Mouse (Mus musculus) bone marrow macrophage, adult 2 months (primary cell): Measurements from ENCODE around the gene Pip5kl1. TPM values are rescaled to one million over a fixed set of nuclear protein-coding genes. Genes with fewer than 3 reads are reported as not detected.

Experiments
- H3K27ac ChIP-seq: 2 replicates; pipeline ENCODE4 v1.5.1; 2012; ENCODE audit warnings: low read depth, low read length; ENCODE audit not compliant: insufficient read depth
- H3K4me1 ChIP-seq: 2 replicates; pipeline ENCODE4 v1.6.1; 2012; ENCODE audit warnings: low read length; ENCODE audit not compliant: control insufficient read depth, insufficient read depth
- H3K4me3 ChIP-seq: 2 replicates; pipeline ENCODE4 v1.5.1; 2012; ENCODE audit warnings: mild to moderate bottlenecking, low read length, moderate library complexity; ENCODE audit not compliant: insufficient read depth
- CTCF ChIP-seq: IDR thresholded peaks from 2 replicates; pipeline ENCODE4 v1.5.1; 2012; ENCODE audit warnings: low read depth, mild to moderate bottlenecking, low read length, moderate library complexity
- POLR2A ChIP-seq: IDR thresholded peaks from 2 replicates; pipeline ENCODE4 v1.6.1; 2012; ENCODE audit warnings: mild to moderate bottlenecking, low read depth, low read length, borderline replicate concordance
- polyA plus RNA-seq: library from polyadenylated mRNA; stranded (reverse); fragments of >200 nt; gene quantifications from 2 replicates; pipeline ENCODE4 v1.2.4, GENCODE M21; 2012; ENCODE audit not compliant: missing spikeins, insufficient read depth, insufficient read length

The Pip5kl1 gene
- polyA plus RNA-seq, 1 experiment, result not detected

- Histone ChIP-seq H3K27ac (peak overlapping the region; percentile 62), H3K4me3 (no peak overlapping the region), H3K4me1 (peaks cover 37% of the 10 kb centered on the region)
- no peak for TF ChIP-seq CTCF
- no peak for TF ChIP-seq POLR2A
Observed at GRCm38 (mm10) chr2:32546951-32547350, 27.6 kb upstream of the Pip5kl1 start.

DNA sequence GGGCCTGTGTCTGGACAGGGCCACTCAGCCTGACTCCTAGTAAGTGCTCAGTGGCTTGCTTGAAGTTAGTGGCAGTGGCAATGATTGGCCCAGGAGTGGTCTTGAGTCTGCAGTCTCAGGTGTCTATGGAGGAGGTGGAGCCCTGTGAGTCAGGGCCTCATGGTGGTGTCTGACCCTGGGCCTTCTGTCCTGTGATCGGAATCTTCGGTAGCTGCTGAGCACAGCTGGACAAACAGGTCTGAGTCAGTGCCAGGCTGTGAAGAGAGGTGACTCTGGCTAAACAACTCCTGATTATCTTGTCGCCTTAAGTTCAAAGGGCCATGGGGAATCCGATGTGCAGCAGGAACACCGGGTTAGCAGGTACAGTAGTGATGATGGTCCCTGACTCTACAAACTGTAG, 27.2 kb upstream of the Pip5kl1 start:
- peak overlapping the region; percentile 62 for H3K27ac ChIP-seq

GRCm38 (mm10) chr2:32547964-32548739, 26.4 kb upstream of the Pip5kl1 start:
- TF ChIP-seq CTCF (no peak), POLR2A (no peak)
- Histone ChIP-seq H3K4me3 (no peak overlapping the region), H3K27ac (peak overlapping the region; percentile 62), H3K4me1 (peaks cover 37% of the 10 kb centered on the region)

More for the DNA sequence above, 27.2 kb upstream of the Pip5kl1 start:
- no peak for TF ChIP-seq POLR2A
- TF ChIP-seq CTCF, result no peak
- Histone ChIP-seq H3K4me1 (peaks cover 37% of the 10 kb centered on the region), H3K4me3 (no peak overlapping the region)

- Histone ChIP-seq H3K27ac (no peak overlapping the region), H3K4me3 (no peak overlapping the region), H3K4me1 (peaks cover 45% of the 10 kb centered on the region)
- no peak for TF ChIP-seq POLR2A
- no peak for TF ChIP-seq CTCF
Observed at GRCm38 (mm10) chr2:32549171-32549570, 25.4 kb upstream of the Pip5kl1 start.

GRCm38 (mm10) chr2:32549764-32550163, 24.8 kb upstream of the Pip5kl1 start:
- TF ChIP-seq CTCF (no peak), POLR2A (no peak)
- H3K27ac ChIP-seq, result 0 out of 2 replicates have a peak overlapping the region, but pooled peaks have one; percentile 6
- no peak overlapping the region for H3K4me3 ChIP-seq
- H3K4me1 ChIP-seq, result peaks cover 46% of the 10 kb centered on the region

- Histone ChIP-seq H3K27ac (no peak overlapping the region), H3K4me3 (no peak overlapping the region), H3K4me1 (peaks cover 50% of the 10 kb centered on the region)
- no peak for TF ChIP-seq CTCF
- no peak for TF ChIP-seq POLR2A
Observed at GRCm38 (mm10) chr2:32551236-32551635, 23.4 kb upstream of the Pip5kl1 start.

DNA sequence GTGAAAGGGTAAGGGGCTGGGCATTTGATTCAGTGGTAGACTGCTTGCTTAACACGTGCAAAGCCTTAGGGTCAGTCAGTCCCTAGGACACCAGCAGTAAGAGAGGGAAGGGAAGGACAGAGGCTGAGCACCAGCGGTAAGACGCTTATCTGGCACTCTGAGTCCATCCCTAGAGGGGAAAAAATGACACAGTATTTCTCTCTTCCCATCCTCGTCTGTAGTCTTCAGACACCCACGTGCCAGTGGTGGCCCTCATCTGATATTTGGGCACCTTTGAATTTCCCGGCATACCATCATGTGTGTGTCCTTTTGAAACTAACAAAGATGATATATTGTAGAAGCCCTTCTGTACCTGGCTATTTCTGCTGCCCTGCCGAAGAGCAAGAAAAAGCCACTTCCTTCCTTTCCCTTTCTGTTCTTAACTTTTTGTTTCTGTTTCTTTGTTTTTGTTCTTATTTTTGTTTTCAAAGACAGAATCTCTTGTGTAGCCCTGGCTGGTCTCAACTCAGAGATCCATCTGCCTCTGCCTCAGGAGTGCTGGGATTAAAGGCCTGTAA, 20.9 kb upstream of the Pip5kl1 start:
- no peak overlapping the region for H3K27ac ChIP-seq
- TF ChIP-seq POLR2A (no peak), CTCF (no peak)
- no peak overlapping the region for H3K4me3 ChIP-seq
- H3K4me1 ChIP-seq, result peaks cover 30% of the 10 kb centered on the region

DNA sequence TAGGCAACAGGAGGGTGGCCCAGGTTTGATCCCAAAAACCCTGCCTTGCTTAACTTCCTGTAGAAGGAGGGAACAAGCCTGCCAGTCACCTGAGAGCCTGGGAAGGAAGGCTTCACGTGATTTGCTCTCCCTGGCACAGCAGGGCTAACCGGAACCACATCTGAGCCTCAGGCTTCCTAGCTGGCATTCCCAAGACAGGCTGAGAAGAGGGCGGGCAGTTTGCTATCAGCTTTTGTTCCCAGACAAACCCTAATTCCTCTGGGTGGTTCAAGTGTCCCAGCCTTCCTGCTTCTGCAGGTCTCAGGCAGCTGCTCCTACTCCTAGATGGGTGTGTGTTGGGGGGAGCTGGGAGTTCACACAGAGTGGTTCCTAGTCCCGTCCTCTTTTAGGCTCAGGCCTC, 19.1 kb upstream of the Pip5kl1 start:
- Histone ChIP-seq H3K4me3 (no peak overlapping the region), H3K27ac (no peak overlapping the region), H3K4me1 (peaks cover 13% of the 10 kb centered on the region)
- TF ChIP-seq POLR2A (no peak), CTCF (no peak)

DNA sequence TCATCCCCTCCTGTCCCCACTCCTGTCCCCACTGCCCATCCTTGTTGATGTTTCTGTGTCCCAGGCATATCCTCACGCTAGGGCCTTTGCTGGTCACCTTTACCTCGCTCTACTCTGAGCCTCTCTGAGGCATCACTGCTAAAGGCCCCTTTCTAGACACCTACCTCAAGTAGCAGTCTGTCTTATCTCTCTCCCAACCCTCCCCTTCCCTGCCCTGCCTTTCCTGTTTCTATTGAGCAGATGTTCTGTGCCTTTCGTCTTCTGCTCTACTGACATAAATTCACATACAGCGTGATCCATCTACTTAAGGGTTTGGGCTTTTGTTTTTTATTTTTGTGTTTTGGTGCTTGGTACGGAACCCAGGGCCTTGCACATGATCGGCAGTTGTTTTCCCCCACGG, 18.6 kb upstream of the Pip5kl1 start:
- Histone ChIP-seq H3K4me1 (peaks cover 13% of the 10 kb centered on the region), H3K27ac (no peak overlapping the region), H3K4me3 (no peak overlapping the region)
- TF ChIP-seq CTCF (no peak), POLR2A (no peak)

- Histone ChIP-seq H3K4me1 (peaks cover 4% of the 10 kb centered on the region; the same call in 1 of the 2 replicates), H3K4me3 (no peak overlapping the region), H3K27ac (no peak overlapping the region)
- TF ChIP-seq POLR2A, result no peak
- no peak for TF ChIP-seq CTCF
Observed at GRCm38 (mm10) chr2:32559570-32559969, 15.0 kb upstream of the Pip5kl1 start.
